Mouse (Mus musculus) adrenal gland, adult 18-20 months (tissue): ENCODE results near the gene Reg3g. TPM values are rescaled to one million over a fixed set of nuclear protein-coding genes. Genes with fewer than 3 reads are reported as not detected.
"Not testable (repeated sequence)": the region's sequence is repeated elsewhere in the genome, so short reads cannot be mapped to it uniquely, and the experiment has no call there.

Source experiments
- DNase-seq, 2 experiments: peaks; one replicate each; pipeline ENCODE4 v3.0.0; 2021 to 2022; ENCODE audit warnings: low spot score in 2 of 2
- long read RNA-seq, 2 experiments: library from polyadenylated mRNA; stranded (forward); transcript quantifications; one replicate each; pipeline ENCODE4 v2.0.0; 2021
- total RNA-seq, 2 experiments: library from RNA; stranded (reverse); gene quantifications; 1 replicate in 1 of 2; 2 replicates in 1 of 2; pipeline ENCODE4 v1.2.3; 2021

Gene Reg3g
- not detected for total RNA-seq
- long read RNA-seq, experiment 1: 0 reads
- long read RNA-seq, experiment 2: 0 reads

DNA sequence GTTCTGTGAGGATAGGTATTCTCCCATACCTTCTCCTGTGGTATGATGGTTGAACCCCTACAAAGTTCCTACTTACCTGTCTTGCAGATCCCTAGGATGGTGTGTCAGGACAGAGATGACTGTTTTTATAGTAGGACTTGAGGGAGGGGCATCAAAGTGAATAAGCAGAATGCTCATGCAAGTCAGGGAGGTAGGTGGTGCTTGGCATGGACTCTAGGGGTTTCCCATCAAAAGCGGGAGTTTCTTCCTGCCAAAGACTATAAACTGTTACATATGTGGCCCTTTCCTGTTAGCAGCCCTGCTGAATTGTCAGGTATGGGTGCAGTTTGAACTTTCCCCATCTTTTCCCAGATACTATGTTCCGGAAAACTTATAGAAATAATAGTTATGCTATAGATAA, at the start of gene Reg3g:
TSS of gene Reg3g (minus strand) at position 101 of the 400 bp plus-strand sequence.
- no peak for DNase-seq

DNA sequence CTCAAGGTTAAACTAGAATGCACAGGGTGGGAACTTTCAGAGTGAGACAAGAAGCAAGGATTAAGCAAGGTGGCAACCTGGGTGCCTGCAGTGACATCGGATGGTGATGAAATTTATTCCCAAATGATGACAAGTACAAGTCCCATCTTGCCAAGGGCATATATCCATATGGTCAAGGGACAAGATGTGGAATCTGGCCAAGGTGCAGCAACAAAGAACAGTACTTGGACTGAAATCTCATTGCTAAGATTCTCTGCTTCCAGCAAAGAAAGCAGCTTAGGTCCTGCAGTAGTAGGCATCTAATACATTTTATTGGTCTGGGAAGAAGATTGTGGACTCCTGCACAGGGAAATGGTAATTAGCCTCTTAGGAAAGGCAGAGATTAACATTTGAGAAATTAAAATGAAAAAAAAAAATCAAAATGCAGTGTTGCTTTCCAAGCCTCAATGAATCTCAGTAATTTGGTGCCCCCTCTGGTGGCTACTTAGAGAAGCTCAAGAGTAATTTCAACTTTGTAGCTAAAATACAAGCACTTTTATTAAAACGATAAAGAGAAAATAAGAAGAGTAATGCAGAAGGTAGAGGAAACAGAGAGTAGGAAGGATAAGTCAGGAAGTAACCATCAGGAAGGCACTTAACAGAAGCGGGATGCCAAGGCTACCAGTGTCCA, 47.2 kb upstream of the Reg3g start:
- no peak for DNase-seq

DNA sequence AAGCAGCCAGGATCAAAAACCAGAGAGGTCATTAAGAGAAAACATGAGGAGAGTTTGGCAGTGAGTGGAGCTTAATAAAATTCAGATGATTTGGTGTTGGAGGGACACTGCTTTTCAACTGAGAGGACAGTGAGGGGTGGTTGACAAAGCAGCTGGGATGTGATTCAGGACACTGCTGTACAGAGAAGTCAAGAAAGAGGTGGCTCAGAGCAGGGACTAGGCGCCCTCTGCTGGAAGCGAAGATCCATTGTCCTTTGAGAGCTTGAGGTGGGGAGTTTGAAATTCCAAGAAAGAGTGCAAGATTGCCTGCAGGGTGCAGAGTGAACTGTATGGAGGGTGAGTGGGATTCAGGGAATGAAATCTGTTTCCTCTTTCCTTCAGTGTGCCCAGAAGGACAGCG, 44.2 kb upstream of the Reg3g start:
- peak; percentile 26 to 29 for DNase-seq

DNA sequence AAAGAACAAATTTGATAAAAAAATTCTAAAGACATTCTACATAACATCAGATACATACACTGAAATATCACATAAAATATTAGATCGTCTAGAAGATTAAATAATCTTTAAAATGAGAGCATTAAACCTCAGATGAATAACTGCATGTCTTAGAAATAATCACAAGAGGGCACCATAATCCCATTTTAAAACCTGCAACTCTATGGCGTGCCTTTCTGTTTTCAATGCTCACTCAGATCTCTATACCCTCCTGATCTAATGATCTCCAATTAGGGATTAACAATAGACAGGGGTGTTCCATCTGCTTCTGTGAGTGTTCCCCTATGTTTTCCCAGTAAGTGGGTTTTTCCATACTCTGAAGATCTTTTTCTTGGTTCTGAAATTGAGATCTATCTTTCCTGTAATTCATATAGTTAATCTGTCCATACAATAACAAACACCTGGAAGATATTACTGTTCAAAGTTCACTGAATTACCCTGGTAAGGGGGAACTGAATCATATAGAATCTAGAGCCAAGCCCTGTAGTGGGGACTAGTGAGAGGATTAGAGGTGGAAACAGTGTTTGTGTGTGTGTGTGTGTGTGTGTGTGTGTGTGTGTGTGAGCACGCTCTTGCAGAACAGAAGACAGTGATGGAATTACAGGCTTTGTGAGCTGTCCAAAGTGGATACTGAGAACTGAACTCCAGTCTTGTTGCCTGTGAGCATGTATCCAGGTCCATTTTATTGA, 41.7 kb upstream of the Reg3g start:
- DNase-seq: no peak

DNA sequence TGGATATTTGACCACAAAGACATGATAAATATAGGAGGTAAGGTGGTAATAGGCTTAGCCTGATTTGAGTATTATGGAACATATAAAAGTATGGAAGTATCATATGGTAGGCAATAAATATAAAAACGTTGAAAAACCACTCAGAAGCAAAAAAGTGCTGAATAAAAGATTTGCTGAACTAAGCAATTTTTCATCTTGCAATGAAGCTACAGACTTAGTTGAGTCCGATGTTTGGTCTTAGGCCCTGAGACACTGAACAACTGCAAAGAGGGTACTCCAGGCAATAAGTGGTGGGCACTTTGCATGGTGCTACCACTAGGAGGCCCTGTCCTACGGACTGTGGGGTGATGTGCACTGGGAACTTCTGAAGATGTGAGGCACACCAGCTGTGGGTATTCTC, 37.1 kb upstream of the Reg3g start:
- DNase-seq: no peak

DNA sequence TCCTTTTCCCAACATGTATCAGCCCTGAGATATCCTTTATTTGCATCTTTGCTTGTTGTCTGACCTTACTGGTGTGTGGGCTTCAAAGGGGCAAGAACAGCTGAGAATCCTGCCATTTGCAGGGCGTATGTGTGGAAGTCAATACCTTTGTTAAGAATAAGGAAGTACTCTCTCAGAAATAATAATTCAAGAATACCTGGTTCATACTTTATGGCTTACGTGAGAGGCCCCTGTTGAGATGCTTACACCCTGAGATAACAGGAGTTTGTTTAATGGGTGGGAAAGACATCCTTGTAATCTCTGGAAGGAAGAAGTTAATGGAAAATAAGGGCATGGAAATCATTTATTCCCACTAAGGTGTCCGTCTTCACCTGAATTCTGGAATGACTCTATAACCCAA, 26.0 kb upstream of the Reg3g start:
- no peak for DNase-seq

DNA sequence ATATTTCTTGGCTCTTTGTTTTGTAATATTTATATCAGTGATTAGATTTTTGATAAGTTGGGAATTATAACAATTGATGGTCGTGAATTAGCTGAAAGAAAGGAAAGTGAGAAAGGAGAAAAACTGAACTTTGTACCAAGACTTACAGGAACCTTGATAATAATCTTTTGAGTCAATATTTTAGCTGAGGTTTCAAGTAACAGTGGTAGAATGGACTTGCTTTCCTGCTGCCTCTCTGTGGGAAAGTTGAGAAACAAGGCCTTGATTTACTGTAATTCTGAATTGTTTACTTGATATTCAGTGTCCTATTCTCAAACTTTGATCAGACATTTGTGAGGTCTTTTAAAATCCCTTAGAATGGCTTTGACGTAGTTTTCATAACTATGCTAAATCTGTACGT, 615 bp upstream of the Reg3g start:
- DNase-seq: no peak

DNA sequence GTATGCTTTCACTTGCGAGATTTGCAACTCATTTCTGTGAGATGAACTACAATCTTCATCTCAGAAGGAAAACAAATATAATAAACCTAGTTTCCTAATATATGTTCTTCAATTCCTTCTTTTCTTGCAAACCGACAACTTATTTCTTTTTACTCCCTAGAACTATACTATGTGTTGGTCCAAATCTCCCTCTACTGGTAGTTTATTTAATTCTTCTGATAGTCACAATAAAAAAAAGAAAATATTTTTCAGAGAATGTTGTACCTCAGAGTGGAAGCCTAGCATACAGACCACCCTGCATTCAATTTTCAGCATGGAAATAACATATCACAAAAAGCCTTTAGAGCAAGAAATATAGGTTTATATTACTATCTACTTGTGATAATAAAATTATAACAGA, 5.4 kb downstream of the Reg3g start:
- DNase-seq: no peak

DNA sequence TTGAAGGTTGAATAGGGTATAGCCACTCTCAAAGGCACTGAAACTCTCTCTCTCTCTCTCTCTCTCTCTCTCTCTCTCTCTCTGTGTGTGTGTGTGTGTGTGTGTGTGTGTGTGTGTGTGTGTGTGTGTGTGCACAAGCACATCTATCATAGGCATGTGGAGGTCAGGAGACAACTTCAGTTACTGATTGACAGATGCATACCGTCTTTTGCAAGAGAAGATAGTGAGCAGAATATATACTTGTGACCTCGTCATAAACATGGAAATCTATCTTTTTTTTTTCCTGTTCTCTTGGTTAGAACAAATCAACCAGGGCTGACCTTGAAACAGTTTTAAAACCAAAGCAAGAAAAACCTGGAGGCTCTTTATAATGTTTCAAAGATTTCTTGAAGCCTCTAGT, 6.3 kb downstream of the Reg3g start:
- no peak for DNase-seq

DNA sequence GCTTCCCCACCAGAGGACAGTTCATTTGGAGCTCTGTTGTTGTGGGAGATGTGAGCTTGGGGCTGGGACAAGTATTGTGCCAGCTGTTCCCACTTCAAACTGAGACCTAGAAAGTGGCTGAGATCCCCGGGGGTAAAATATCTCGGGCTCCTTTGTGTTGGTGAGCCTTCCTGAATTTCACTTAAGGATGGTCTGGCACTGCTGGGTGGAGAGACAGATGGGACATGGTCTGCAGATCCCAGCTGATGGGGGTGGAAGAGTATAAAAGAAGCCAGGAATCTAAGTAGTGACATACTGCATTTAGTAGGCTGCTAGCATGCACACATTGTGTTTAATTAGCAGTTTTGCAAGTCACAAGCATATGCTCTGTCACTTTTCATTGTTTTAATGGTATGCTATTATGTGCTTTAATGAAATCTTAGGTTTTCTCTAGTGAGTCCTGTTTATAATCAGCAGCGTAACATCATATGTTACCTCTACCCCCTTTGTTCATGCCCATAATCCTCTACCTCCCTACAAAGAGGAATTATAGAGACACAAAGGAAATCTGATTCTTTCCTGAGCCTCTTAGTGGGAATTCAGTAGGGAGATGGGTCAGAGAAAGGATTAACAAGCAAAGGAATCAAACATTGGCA, 8.4 kb downstream of the Reg3g start:
- no peak for DNase-seq

DNA sequence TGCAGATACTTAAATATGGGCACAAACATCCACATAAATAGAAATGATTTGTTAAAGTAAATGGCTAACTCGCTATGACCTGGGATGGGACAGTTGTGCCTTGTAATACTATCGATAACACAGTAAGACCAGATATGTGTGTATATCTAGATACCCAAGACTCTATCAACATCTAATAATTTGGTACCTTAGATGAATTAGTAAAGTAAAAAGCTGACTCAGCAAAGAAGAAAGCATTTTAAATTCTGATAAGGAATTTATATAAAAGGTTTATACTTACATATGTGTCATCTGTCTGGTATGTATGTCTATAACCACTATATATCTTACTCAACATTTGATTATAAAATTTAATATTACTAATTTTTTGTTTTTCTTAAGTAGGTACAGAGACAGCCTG, 15.9 kb downstream of the Reg3g start:
- no peak for DNase-seq

DNA sequence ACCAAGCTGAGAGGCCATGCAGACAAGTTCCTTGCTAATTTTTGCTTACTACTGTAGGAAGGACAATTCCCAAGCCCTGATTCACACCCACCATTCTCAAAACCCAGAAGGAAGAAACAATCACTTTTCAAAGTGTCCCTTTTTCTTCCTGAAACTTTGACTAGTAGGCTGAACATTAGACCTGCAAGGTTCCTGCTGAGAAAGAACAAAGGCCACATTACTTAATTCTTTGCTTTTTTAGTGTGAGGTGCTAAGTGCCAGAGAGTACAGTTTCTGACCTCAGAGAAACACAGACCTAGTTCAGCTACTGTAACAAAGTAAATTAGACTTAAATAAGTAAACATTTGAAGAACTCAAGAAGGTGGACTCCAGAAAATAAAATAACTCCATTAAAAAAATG, 20.3 kb downstream of the Reg3g start:
- DNase-seq: no peak

DNA sequence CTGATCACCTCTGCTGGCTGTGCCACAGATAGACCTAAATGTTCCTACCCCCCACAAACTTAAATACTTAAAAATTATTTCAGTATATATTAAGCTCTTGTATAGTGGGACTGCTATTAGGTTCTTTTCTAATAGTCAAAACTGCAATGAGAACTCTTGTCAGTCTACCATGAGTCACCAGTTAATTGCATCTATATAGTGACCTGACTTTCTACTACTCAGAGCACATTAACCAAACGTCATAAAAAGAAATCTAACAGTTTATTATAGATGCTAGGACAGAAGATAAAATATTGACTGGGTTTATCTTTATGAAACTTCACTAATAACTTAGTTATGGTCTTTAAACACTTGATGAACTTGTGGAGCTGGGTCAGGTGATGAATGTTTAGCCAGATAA, 21.5 kb downstream of the Reg3g start:
- DNase-seq: no peak

DNA sequence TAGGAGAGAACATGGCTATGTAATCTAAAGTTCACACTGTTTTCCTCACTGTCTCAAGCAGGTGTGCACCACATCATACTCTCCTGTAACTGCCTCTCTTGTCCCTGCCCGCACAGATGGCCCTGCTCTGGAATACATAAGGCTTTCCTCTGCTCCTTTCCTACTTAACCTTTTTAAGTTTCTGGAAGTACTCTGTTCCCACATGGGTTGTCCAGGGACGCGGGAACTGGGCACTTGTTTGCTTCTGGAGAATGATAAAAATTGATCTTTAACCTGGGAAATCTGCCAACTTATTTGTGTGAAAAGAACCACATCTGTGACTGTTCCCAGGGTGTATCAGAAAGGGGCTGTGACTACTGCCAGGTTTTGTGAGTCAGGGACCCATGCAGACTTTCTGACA, 43.2 kb downstream of the Reg3g start:
- no peak for DNase-seq

DNA sequence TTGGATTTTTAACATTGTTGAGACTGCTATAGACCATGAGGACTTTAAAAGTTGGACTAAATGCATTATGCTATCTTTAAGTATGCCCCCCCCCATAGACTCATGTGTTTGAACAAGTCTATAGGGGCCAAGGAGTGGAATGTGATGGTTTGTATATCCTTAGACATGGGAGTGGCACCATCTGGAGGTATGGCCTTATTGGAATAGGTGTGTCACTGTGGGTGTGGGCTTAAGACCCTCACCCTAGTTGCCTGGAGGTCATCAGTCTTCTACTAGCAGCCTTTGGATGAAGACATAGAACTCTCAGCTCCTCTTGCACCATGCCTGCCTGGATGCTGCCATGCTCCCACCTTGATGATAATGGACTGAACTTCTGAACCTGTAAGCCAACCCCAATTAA, 46.3 kb downstream of the Reg3g start, which contains the start of gene Reg1:
TSS of gene Reg1 (plus strand) at position 301 of the 400 bp plus-strand sequence.
- not testable (repeated sequence) for DNase-seq

Other genes with a start within 250 kb of the Reg3g start
- gene Reg3b, start 98.2 kb downstream of the Reg3g start, total RNA-seq: not detected
- not detected for gene Reg3d, start 90.0 kb downstream of the Reg3g start, total RNA-seq
- not detected for gene Reg3a, start 88.2 kb downstream of the Reg3g start, total RNA-seq
- gene Reg2, start 73.2 kb downstream of the Reg3g start, total RNA-seq: not detected
- gene Reg1, start 46.2 kb downstream of the Reg3g start, total RNA-seq: not detected